Mouse (Mus musculus): ENCODE results near the gene Stxbp5.

Stxbp5 gene

GRCm38 (mm10) chr10:9754893-9755541, 145.9 kb downstream of the Stxbp5 start:
- DNase-seq (ENCODE audit: low spot score), result peak; percentile 54

GRCm38 (mm10) chr10:9733861-9734260, 167.0 kb downstream of the Stxbp5 start:
- DNase-seq (ENCODE audit: low spot score), result no peak

GRCm38 (mm10) chr10:9732065-9732749, 168.7 kb downstream of the Stxbp5 start:
- no peak for DNase-seq (ENCODE audit: low spot score)

GRCm38 (mm10) chr10:9722519-9723303, 178.2 kb downstream of the Stxbp5 start:
- DNase-seq (ENCODE audit: low spot score), result no peak

GRCm38 (mm10) chr10:9720027-9720426, 180.9 kb downstream of the Stxbp5 start:
- DNase-seq (ENCODE audit: low spot score), result no peak

- no peak for DNase-seq (ENCODE audit: low spot score)
These were observed 182.8 kb downstream of the Stxbp5 start for GRCm38 (mm10) chr10:9718086-9718485.
